Mouse (Mus musculus) MEL (cell line): ENCODE data around the gene Tmem205. TPM values are rescaled to one million over a fixed set of nuclear protein-coding genes. Genes with fewer than 3 reads are reported as not detected.

Experiments used
- DNase-seq: peaks from one replicate; pipeline ENCODE4 v3.0.0; 2011; ENCODE audit warnings: low read depth, low spot score
- H3K27ac ChIP-seq: 2 replicates; pipeline ENCODE4 v1.5.1; 2012; ENCODE audit warnings: low read depth, mild to moderate bottlenecking, control low read depth, low read length, moderate library complexity; ENCODE audit not compliant: control insufficient read depth
- H3K27me3 ChIP-seq, 2 experiments: fragments of 150-350 bp in 1 of 2; sonication (generic) in 1 of 2; 2 replicates each; pipeline ENCODE4 v1.6.1; 2012; ENCODE audit warnings: low read length in 2 of 2, mild to moderate bottlenecking in 2 of 2, improper control_type of control experiment in 1 of 2, moderate library complexity in 1 of 2; ENCODE audit not compliant: insufficient read depth in 2 of 2, control insufficient read depth in 1 of 2
- H3K36me3 ChIP-seq, 2 experiments: 2 replicates each; pipeline ENCODE4 v1.6.1; 2012 to 2014; ENCODE audit warnings: low read length in 2 of 2, improper control_type of control experiment in 1 of 2, inconsistent platforms in 1 of 2, mild to moderate bottlenecking in 1 of 2; ENCODE audit not compliant: insufficient read depth in 2 of 2, control insufficient read depth in 1 of 2
- H3K4me1 ChIP-seq, 2 experiments: fragments of 150-350 bp in 1 of 2; sonication (generic) in 1 of 2; 2 replicates each; pipeline ENCODE4 v1.6.1; 2012; ENCODE audit warnings: low read length in 2 of 2, improper control_type of control experiment in 1 of 2, mild to moderate bottlenecking in 1 of 2; ENCODE audit not compliant: insufficient read depth in 2 of 2, control insufficient read depth in 1 of 2
- H3K4me3 ChIP-seq, 2 experiments: fragments of 150-350 bp in 1 of 2; sonication (generic) in 1 of 2; 2 replicates each; pipeline ENCODE4 v1.5.1; 2012; ENCODE audit warnings: low read depth in 2 of 2, low read length in 2 of 2, mild to moderate bottlenecking in 2 of 2, moderate library complexity in 2 of 2, control low read depth in 1 of 2, improper control_type of control experiment in 1 of 2; ENCODE audit not compliant: control insufficient read depth in 1 of 2, insufficient read depth in 1 of 2
- H3K79me2 ChIP-seq: 2 replicates; pipeline ENCODE4 v1.6.1; 2012; ENCODE audit warnings: mild to moderate bottlenecking, low read length, moderate library complexity; ENCODE audit not compliant: control insufficient read depth, poor library complexity, insufficient read depth
- H3K9ac ChIP-seq: 2 replicates; pipeline ENCODE4 v1.6.1; 2012; ENCODE audit warnings: low read depth, mild to moderate bottlenecking, control low read depth, low read length, moderate library complexity; ENCODE audit not compliant: control insufficient read depth, poor library complexity, severe bottlenecking
- H3K9me3 ChIP-seq: fragments of 150-350 bp; sonication (generic); replicated peaks from 2 replicates; pipeline ENCODE4 v1.6.1; 2012; ENCODE audit warnings: mild to moderate bottlenecking, low read length, improper control_type of control experiment, moderate library complexity; ENCODE audit not compliant: insufficient read depth
- BHLHE40 ChIP-seq: IDR thresholded peaks from 2 replicates; pipeline ENCODE4 v1.6.1; 2012; ENCODE audit warnings: low read depth, mild to moderate bottlenecking, inconsistent platforms, low read length, improper control_type of control experiment, borderline replicate concordance
- CTCF ChIP-seq, 3 experiments: IDR thresholded peaks in 2 of 3; conservative IDR thresholded peaks in 1 of 3; 2 replicates each; pipeline ENCODE4 v1.5.1; 2011 to 2012; ENCODE audit warnings: low read length in 3 of 3, low read depth in 2 of 3, mild to moderate bottlenecking in 2 of 3, improper control_type of control experiment in 1 of 3, inconsistent platforms in 1 of 3, mixed read lengths in 1 of 3, moderate library complexity in 1 of 3; ENCODE audit not compliant: control insufficient read depth in 1 of 3, insufficient read depth in 1 of 3, poor library complexity in 1 of 3, severe bottlenecking in 1 of 3
- E2F4 ChIP-seq: IDR thresholded peaks from 2 replicates; pipeline ENCODE4 v1.6.1; 2011; ENCODE audit warnings: low read depth, low read length, improper control_type of control experiment, borderline replicate concordance
- ELF1 ChIP-seq: IDR thresholded peaks from 2 replicates; pipeline ENCODE4 v1.6.1; 2014; ENCODE audit warnings: low read depth, mild to moderate bottlenecking, inconsistent platforms, low read length, improper control_type of control experiment, moderate library complexity
- ETS1 ChIP-seq: IDR thresholded peaks from 2 replicates; pipeline ENCODE4 v1.6.1; 2012; ENCODE audit warnings: low read depth, mild to moderate bottlenecking, inconsistent platforms, low read length, improper control_type of control experiment, moderate library complexity
- GABPA ChIP-seq: IDR thresholded peaks from 2 replicates; pipeline ENCODE4 v1.6.1; 2012; ENCODE audit warnings: low read depth, mild to moderate bottlenecking, inconsistent platforms, low read length, improper control_type of control experiment, moderate library complexity
- GATA1 ChIP-seq: IDR thresholded peaks from 2 replicates; pipeline ENCODE4 v1.6.1; 2011; ENCODE audit warnings: low read depth, low read length, improper control_type of control experiment
- POLR2AphosphoS5 ChIP-seq: IDR thresholded peaks from 2 replicates; pipeline ENCODE4 v1.6.1; 2012; ENCODE audit warnings: low read depth, borderline replicate concordance, mild to moderate bottlenecking, inconsistent platforms, low read length, moderate library complexity, mixed read lengths
- RAD21 ChIP-seq: IDR thresholded peaks from 2 replicates; pipeline ENCODE4 v1.6.1; 2011; ENCODE audit warnings: mild to moderate bottlenecking, low read depth, low read length, improper control_type of control experiment
- RCOR1 ChIP-seq: IDR thresholded peaks from 2 replicates; pipeline ENCODE4 v1.6.1; 2012; ENCODE audit warnings: low read depth, mild to moderate bottlenecking, inconsistent platforms, low read length, improper control_type of control experiment
- SIN3A ChIP-seq: IDR thresholded peaks from 2 replicates; pipeline ENCODE4 v1.6.1; 2012; ENCODE audit warnings: low read length, improper control_type of control experiment, inconsistent platforms
- SMC3 ChIP-seq: IDR thresholded peaks from 2 replicates; pipeline ENCODE4 v1.6.1; 2011; ENCODE audit warnings: low read depth, low read length, improper control_type of control experiment
- TAL1 ChIP-seq: IDR thresholded peaks from 2 replicates; pipeline ENCODE4 v1.6.1; 2012; ENCODE audit warnings: mild to moderate bottlenecking, inconsistent platforms, low read length, moderate library complexity, mixed read lengths
- ZC3H11A ChIP-seq: IDR thresholded peaks from 2 replicates; pipeline ENCODE4 v1.6.1; 2012; ENCODE audit warnings: low read depth, mild to moderate bottlenecking, inconsistent platforms, low read length, improper control_type of control experiment
- ZNF384 ChIP-seq: IDR thresholded peaks from 2 replicates; pipeline ENCODE4 v1.6.1; 2012; ENCODE audit warnings: low read depth, mild to moderate bottlenecking, inconsistent platforms, low read length, improper control_type of control experiment
- polyA plus RNA-seq, 2 experiments: library from polyadenylated mRNA; stranded (reverse) in 1 of 2; unstranded in 1 of 2; fragments of >175 nt in 1 of 2; fragments of >200 nt in 1 of 2; gene quantifications; 2 replicates each; pipeline versions ENCODE4 v1.2.1 to v1.2.4; 2012; ENCODE audit warnings: low replicate concordance in 2 of 2, low read depth in 1 of 2; ENCODE audit not compliant: insufficient read length in 2 of 2, insufficient read depth in 1 of 2, missing spikeins in 1 of 2
- total RNA-seq: library from RNA; depleted of rRNA; stranded (reverse); fragments of 300-350 nt; gene quantifications from 2 replicates; pipeline ENCODE4 v1.2.3, GENCODE M21; 2012

Tmem205 gene
- total and polyA plus RNA-seq, 3 experiments: 114 to 118 TPM; not detected in 1

GRCm38 (mm10) chr9:21901223-21901820 is 26.0 kb downstream of the Tmem205 start (continued):
- 0 out of 2 replicates have a peak, but pooled peaks have one; percentile 45 for TF ChIP-seq ETS1
- TF ChIP-seq POLR2AphosphoS5: peak; percentile 81; the same call in 1 of the 2 replicates
- peak in 2 of 3 experiments; percentile 7 to 19; a peak in 1 of 6 replicates for TF ChIP-seq CTCF (IDR thresholded peaks at IDR 0.05 in 2 of 3, conservative IDR thresholded peaks at IDR 0.05 in 1 of 3; ENCODE audit: control insufficient read depth in 1 of 3, insufficient read depth in 1 of 3, low read depth in 2 of 3, low read length in 3 of 3, poor library complexity in 1 of 3, severe bottlenecking in 1 of 3)
- peak; percentile 99 for TF ChIP-seq SIN3A
- TF ChIP-seq RCOR1: no peak
- TF ChIP-seq GATA1: peak; percentile 58
- TF ChIP-seq GABPA: no peak
- TF ChIP-seq ELF1: peak; percentile 100
- TF ChIP-seq ZNF384: no peak

DNA sequence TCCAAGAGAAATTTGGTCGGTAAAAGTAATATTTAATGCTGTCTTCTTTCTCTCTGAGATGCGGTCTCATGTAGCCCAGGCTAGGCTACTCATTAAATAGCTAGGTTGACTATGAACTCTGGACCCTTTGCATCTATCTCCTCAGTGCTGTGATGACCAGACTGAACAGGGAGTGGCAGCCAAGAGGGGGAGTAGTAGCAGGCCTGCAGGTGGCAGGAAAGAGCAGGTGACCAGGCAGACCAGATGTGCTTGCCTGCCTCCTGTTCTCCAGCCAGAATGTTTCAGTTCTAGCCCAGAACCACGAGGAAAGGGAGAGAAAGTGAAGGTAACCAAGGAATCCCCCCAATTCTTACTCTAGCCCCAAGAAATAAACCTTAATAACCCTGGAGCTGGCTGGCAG is 38.1 kb downstream of the Tmem205 start:
- Histone ChIP-seq H3K27ac (no peak overlapping the region), H3K4me3 (no peak overlapping the region), H3K4me1 (no peaks in the 10 kb centered on the region), H3K9me3 (no peaks in the 10 kb centered on the region), H3K36me3 (no peaks in the 10 kb centered on the region), H3K79me2 (no peaks in the 10 kb centered on the region), H3K27me3 (peaks cover 9 to 10% of the 10 kb centered on the region in 2 experiments), H3K9ac (no peak overlapping the region)
- peak; percentile 28 for DNase-seq
- peak; percentile 47 for TF ChIP-seq RAD21
- TF ChIP-seq TAL1: no peak
- TF ChIP-seq ZC3H11A: peak; percentile 43
- peak; percentile 48 to 68 (median 63) for TF ChIP-seq CTCF (IDR thresholded peaks at IDR 0.05 in 2 of 3, conservative IDR thresholded peaks at IDR 0.05 in 1 of 3; ENCODE audit: control insufficient read depth in 1 of 3, insufficient read depth in 1 of 3, low read depth in 2 of 3, low read length in 3 of 3, poor library complexity in 1 of 3, severe bottlenecking in 1 of 3)
- no peak for TF ChIP-seq POLR2AphosphoS5
- TF ChIP-seq SMC3: peak; percentile 75
- TF ChIP-seq BHLHE40: no peak

DNA sequence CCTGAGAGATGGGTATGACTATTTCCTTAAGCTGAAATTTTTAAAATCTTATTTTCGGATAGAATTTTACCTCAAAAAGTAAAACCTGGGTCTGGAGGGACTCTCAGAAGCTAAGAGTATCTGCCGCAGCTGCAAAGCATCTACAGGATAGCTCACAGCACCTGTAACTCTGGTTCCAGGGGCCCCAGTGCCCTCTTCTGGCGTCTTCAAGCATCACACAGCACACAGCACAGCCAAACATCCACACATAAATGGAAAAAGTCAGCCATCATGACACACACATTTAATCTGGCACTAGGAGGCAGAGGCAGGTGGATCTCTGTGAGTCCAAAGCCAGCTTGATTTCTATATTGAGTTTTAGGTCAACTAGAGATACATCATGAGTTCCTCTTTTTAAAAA is 50.8 kb downstream of the Tmem205 start:
- H3K79me2 ChIP-seq: no peaks in the 10 kb centered on the region
- H3K27me3 ChIP-seq: peaks cover 2 to 10% of the 10 kb centered on the region in 2 experiments
- H3K9me3 ChIP-seq: no peaks in the 10 kb centered on the region
- H3K27ac ChIP-seq: no peak overlapping the region
- H3K4me3 ChIP-seq: no peak overlapping the region
- no peaks in the 10 kb centered on the region for H3K4me1 ChIP-seq
- H3K36me3 ChIP-seq: no peaks in the 10 kb centered on the region
- TF ChIP-seq RAD21 (peak; percentile 33), CTCF (IDR thresholded peaks at IDR 0.05 in 2 of 3, conservative IDR thresholded peaks at IDR 0.05 in 1 of 3; ENCODE audit: control insufficient read depth in 1 of 3, insufficient read depth in 1 of 3, low read depth in 2 of 3, low read length in 3 of 3, poor library complexity in 1 of 3, severe bottlenecking in 1 of 3) (peak in 2 of 3 experiments; percentile 47 to 48; a peak in 5 of 6 replicates), E2F4 (no peak), SMC3 (peak; percentile 25)
- TF ChIP-seq, all 39 proteins: peak for 3
- H3K9ac ChIP-seq: no peak overlapping the region
- no peak for DNase-seq
